Mouse (Mus musculus) liver, adult 2 months (tissue): Measurements from ENCODE around the gene Pde4d.

Source experiments
- CTCF ChIP-seq: fragments of 200-500 bp; IDR thresholded peaks from 2 replicates; pipeline ENCODE4 v1.5.1; 2011; ENCODE audit warnings: low read depth, low read length, control low read depth
- POLR2A ChIP-seq: fragments of 200-500 bp; IDR thresholded peaks from 2 replicates; pipeline ENCODE4 v1.6.1; 2011; ENCODE audit warnings: low read length, control low read depth; ENCODE audit not compliant: insufficient read depth; ENCODE audit errors: extremely low read depth

DNA sequence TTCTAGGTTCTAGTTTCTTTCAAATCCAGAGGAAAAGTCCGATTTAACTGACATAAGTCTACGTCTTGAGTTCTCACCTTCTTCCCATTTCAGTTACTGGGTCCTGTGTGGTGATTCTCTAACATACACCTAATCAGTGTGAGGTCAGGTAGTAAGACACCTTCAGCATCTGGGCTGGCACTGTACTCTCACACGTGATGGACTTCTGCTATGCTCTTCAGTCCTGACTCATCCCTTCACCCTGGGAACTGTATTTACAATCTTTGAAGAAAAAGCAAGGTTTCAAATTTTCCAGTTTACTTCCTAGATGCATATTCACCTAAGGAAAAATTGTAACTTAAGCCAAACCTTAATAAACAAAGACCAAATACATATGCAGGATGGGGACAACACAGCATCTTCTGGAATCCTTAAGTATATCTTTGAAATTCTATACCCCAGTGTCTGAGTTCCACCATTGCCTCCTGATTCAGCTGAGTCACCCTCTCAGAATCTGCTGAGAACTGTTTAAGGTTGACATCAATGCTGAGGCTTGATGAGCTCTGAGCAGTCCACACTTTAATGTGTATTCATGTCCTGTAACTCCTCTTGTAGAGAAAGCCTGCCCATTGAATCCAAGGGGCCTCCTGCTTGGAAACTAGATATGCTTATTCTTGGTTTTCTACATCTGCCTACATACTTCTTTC, 301.6 kb downstream of the Pde4d start:
- TF ChIP-seq POLR2A (no peak), CTCF (no peak)
